Comparison of ENCODE assay signal across 26 mouse cellular contexts in the genomic region with DNA sequence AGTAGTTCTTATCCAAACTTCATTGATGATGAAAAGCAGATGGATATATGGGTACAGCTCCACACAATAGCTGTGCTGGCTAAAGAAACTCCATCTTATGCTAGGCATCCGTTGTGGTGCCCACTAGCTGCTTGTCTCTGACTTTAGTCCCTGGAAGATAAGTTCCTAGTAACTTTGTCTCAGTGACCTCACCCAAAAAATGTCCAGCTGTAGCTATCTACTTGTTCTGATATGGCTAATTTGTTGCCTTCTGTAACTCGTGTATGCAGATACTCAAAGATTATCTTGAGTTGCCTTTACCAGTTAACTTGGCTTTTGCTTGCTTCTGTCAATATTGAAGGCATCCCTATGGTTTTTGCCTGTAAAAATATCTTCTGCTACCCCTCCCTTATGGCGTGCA. TPM values are rescaled to one million over a fixed set of nuclear protein-coding genes. Genes with fewer than 3 reads are reported as not detected.
DNase-seq lines count a peak whose midpoint lies in the region; ATAC-seq and TF ChIP-seq lines count a peak whose summit lies in the region.
"Had no signal": no experiment of that assay in that cellular context is flagged by ENCODE, and none has a peak within 500 bp of the region (broad histone marks: within the 10 kb centered on the region; RNA-seq: fewer than 3 reads in every experiment).

No protein-coding gene starts in this region.

- no peak overlapping the region for H3K4me3 ChIP-seq in heart, embryonic 10.5 days
- H3K4me3 ChIP-seq in heart, adult 2 months: no peak overlapping the region
- no peak overlapping the region for H3K4me3 ChIP-seq in liver, embryonic 14.5 days (ENCODE audit: insufficient read depth in 1 of 2, low read depth in 2 of 2, low read length in 2 of 2)
- H3K4me3 ChIP-seq in layer of hippocampus, adult 2 months: no peak overlapping the region
- H3K4me3 ChIP-seq: embryonic facial prominence, embryonic 13.5 days; forebrain, embryonic 15.5 days; heart, embryonic 13.5 days; hindbrain, embryonic 12.5 days; kidney, embryonic 15.5 days; midbrain, embryonic 12.5 days had no signal

- no peak overlapping the region for H3K27ac ChIP-seq in heart, embryonic 10.5 days
- H3K27ac ChIP-seq in heart, adult 2 months: no peak overlapping the region
- peak overlapping the region; percentile 79 for H3K27ac ChIP-seq in liver, embryonic 14.5 days
- no peak overlapping the region for H3K27ac ChIP-seq in layer of hippocampus, adult 2 months
- H3K27ac ChIP-seq: embryonic facial prominence, embryonic 13.5 days; forebrain, embryonic 15.5 days; heart, embryonic 13.5 days; hindbrain, embryonic 12.5 days; kidney, embryonic 15.5 days; macrophage; midbrain, embryonic 12.5 days had no signal

- H3K27me3 ChIP-seq in heart, embryonic 10.5 days (ENCODE audit: insufficient read depth, poor library complexity, severe bottlenecking): no peaks in the 10 kb centered on the region
- no peaks in the 10 kb centered on the region for H3K27me3 ChIP-seq in heart, adult 2 months (ENCODE audit: control insufficient read depth, insufficient read depth, low read length)
- no peaks in the 10 kb centered on the region for H3K27me3 ChIP-seq in liver, embryonic 14.5 days (ENCODE audit: control insufficient read depth, insufficient read depth, low read length)
- H3K27me3 ChIP-seq: embryonic facial prominence, embryonic 13.5 days; forebrain, embryonic 15.5 days; heart, embryonic 13.5 days; hindbrain, embryonic 12.5 days; kidney, embryonic 15.5 days; midbrain, embryonic 12.5 days had no signal

- H3K79me2 ChIP-seq in heart, adult 2 months (replicated peaks; ENCODE audit: control insufficient read depth, insufficient read depth, low read length): no peaks in the 10 kb centered on the region

- DNase-seq in heart, embryonic 10.5 days (ENCODE audit: low spot score): peak; percentile 27
- DNase-seq in heart, adult 2 months: no peak
- peak in 2 of 3 experiments; percentile 68 to 72 for DNase-seq in liver, embryonic 14.5 days (ENCODE audit: low read depth in 3 of 3, low spot score in 3 of 3)
- no peak for DNase-seq in layer of hippocampus, adult 2 months (ENCODE audit: low spot score in 2 of 2)
- no peak for DNase-seq in cerebellum, adult 9-10 months
- DNase-seq in kidney, postnatal 4 days: no peak
- DNase-seq: cerebellum, adult 11 months; embryo, embryonic 11 days; kidney, adult 11 months; layer of hippocampus, adult 9-11 months; spleen, adult 18-20 months; thymus, adult 18-20 months had no signal

- ATAC-seq in erythroblast, adult 5-6 weeks (replicated peaks; ENCODE audit: low FRiP score, poor library complexity, severe bottlenecking): peak; percentile 77
- peak; percentile 90 for ATAC-seq in liver, embryonic 14.5 days (ENCODE audit: insufficient read depth)
- ATAC-seq: forebrain, embryonic 15.5 days had no signal

- no peak for TF ChIP-seq CTCF in heart, adult 2 months (IDR thresholded peaks at IDR 0.05)
- TF ChIP-seq CTCF in liver, embryonic 14.5 days (IDR thresholded peaks at IDR 0.05; ENCODE audit: low read depth): no peak; the same call in 1 of the 2 replicates
- no peak for TF ChIP-seq CTCF in layer of hippocampus, adult 2 months (conservative IDR thresholded peaks at IDR 0.05)

- 0 out of 2 replicates have a peak, but pooled peaks cover 3% of the 10 kb centered on the region for H3K4me1 ChIP-seq in heart, embryonic 10.5 days
- no peaks in the 10 kb centered on the region for H3K4me1 ChIP-seq in heart, adult 2 months (ENCODE audit: control insufficient read depth, insufficient read depth, low read length)
- H3K4me1 ChIP-seq in liver, embryonic 14.5 days (replicated peaks; ENCODE audit: control insufficient read depth in 2 of 2, insufficient read depth in 2 of 2, low read length in 1 of 2): peaks cover 23 to 30% of the 10 kb centered on the region in 2 experiments
- H3K4me1 ChIP-seq: embryonic facial prominence, embryonic 13.5 days; hindbrain, embryonic 12.5 days; kidney, embryonic 15.5 days had no signal

- no peak for TF ChIP-seq POLR2A in heart, adult 2 months (IDR thresholded peaks at IDR 0.05; ENCODE audit: insufficient read depth, low read depth, low read length)

- peak overlapping the region; percentile 49 for H3K4me2 ChIP-seq in liver, embryonic 14.5 days (ENCODE audit: low read depth)
- H3K4me2 ChIP-seq: embryonic facial prominence, embryonic 13.5 days; forebrain, embryonic 15.5 days; heart, embryonic 13.5 days; hindbrain, embryonic 12.5 days; kidney, embryonic 15.5 days; midbrain, embryonic 12.5 days had no signal

- TF ChIP-seq EP300 in heart, adult 2 months (IDR thresholded peaks at IDR 0.05; ENCODE audit: insufficient read depth, low read depth, low read length): no peak
- TF ChIP-seq EP300 in liver, embryonic 14.5 days (IDR thresholded peaks at IDR 0.05; ENCODE audit: low read depth): peak; percentile 91

- intact Hi-C loops in heart, adult 2 months (cut with DNase I): no loop called here

- no peaks in the 10 kb centered on the region for H3K9me3 ChIP-seq in heart, embryonic 10.5 days
- no peaks in the 10 kb centered on the region for H3K9me3 ChIP-seq in liver, embryonic 14.5 days (ENCODE audit: control insufficient read depth, low read length)
- H3K9me3 ChIP-seq: embryonic facial prominence, embryonic 13.5 days; forebrain, embryonic 15.5 days; hindbrain, embryonic 12.5 days; kidney, embryonic 15.5 days; midbrain, embryonic 12.5 days had no signal

- H3K36me3 ChIP-seq in heart, embryonic 10.5 days: no peaks in the 10 kb centered on the region
- H3K36me3 ChIP-seq in heart, adult 2 months (ENCODE audit: control insufficient read depth, insufficient read depth, low read length): no peaks in the 10 kb centered on the region
- no peaks in the 10 kb centered on the region for H3K36me3 ChIP-seq in liver, embryonic 14.5 days (replicated peaks; ENCODE audit: control insufficient read depth, insufficient read depth, low read depth)
- H3K36me3 ChIP-seq: embryonic facial prominence, embryonic 13.5 days; forebrain, embryonic 15.5 days; heart, embryonic 13.5 days; hindbrain, embryonic 12.5 days; kidney, embryonic 15.5 days; midbrain, embryonic 12.5 days had no signal

- H3K9ac ChIP-seq in heart, adult 2 months (ENCODE audit: low read depth, low read length): no peak overlapping the region
- H3K9ac ChIP-seq in liver, embryonic 14.5 days (replicated peaks): peak overlapping the region; percentile 31; the same call in 1 of the 2 replicates
- H3K9ac ChIP-seq: embryonic facial prominence, embryonic 13.5 days; forebrain, embryonic 15.5 days; heart, embryonic 13.5 days; hindbrain, embryonic 12.5 days; kidney, embryonic 15.5 days; midbrain, embryonic 12.5 days had no signal

- WGBS in heart, embryonic 10.5 days: 56% methylated on average over 3 of the region's 3 CpGs
- WGBS in heart, adult 2 months: 54% methylated on average over 3 of the region's 3 CpGs
- 16% methylated on average over 3 of the region's 3 CpGs for WGBS in liver, embryonic 14.5 days (ENCODE audit: insufficient replicate concordance)

RNA-seq across cellular contexts. Expression of a gene that starts 11.8 kb away (rescaled TPM):
- 4.1 and 5.9 TPM in 2 replicates for polyA plus RNA-seq in heart, embryonic 10.5 days (2016; fragmentation: Nextera tagmentation; extraction: Ambion mirVana)
- total RNA-seq in heart, adult 2 months (2021): 10 to 100 TPM; 78.7 to 82.9 TPM
- polyA plus RNA-seq in heart, adult 2 months (2012; rRNA removed): 20.0 and 51.0 TPM in 2 replicates
- 19.0 and 27.9 TPM in 2 replicates for total RNA-seq in erythroblast, adult 5-6 weeks (2015; ENCODE audit: low replicate concordance)
- total RNA-seq in erythroblast, adult 5-6 weeks (2017; ENCODE audit: low replicate concordance): 30.8 and 42.5 TPM in 2 replicates
- polyA plus RNA-seq in liver, embryonic 14.5 days (2012; rRNA removed): 4.0 and 6.0 TPM in 2 replicates
- polyA plus RNA-seq in liver, embryonic 14.5 days (2014; fragmentation: Nextera tagmentation; extraction: Ambion mirVana): 6.1 and 7.5 TPM in 2 replicates
- total RNA-seq in layer of hippocampus, adult 2 months (2021): 10 to 100 TPM; 12.7 to 20.3 TPM

RNA-seq across cellular contexts. Expression of a gene that starts 15.6 kb away (rescaled TPM):
- 0.27 and 0.34 TPM in 2 replicates for polyA plus RNA-seq in heart, embryonic 10.5 days (2016; fragmentation: Nextera tagmentation; extraction: Ambion mirVana)
- not detected for total RNA-seq in heart, adult 2 months (2021)
- polyA plus RNA-seq in heart, adult 2 months (2012; rRNA removed): not detected in 2 replicates
- not detected in 2 replicates for total RNA-seq in erythroblast, adult 5-6 weeks (2015; ENCODE audit: low replicate concordance)
- 0.28 TPM in 1 of 2 replicates, not detected in the other for total RNA-seq in erythroblast, adult 5-6 weeks (2017; ENCODE audit: low replicate concordance)
- not detected in 2 replicates for polyA plus RNA-seq in liver, embryonic 14.5 days (2012; rRNA removed)
- polyA plus RNA-seq in liver, embryonic 14.5 days (2014; fragmentation: Nextera tagmentation; extraction: Ambion mirVana): 0.09 TPM in 1 of 2 replicates, not detected in the other
- total RNA-seq in layer of hippocampus, adult 2 months (2021): not detected
- total RNA-seq: adrenal gland, postnatal 14 days; granulocyte monocyte progenitor cell, adult 5-6 weeks; heart, postnatal 25 days; left cerebral cortex, adult 18-20 months; left cerebral cortex, postnatal 36 days; neutrophil, adult 5-6 weeks had no signal
- polyA plus RNA-seq: macrophage had no signal

Comparison
In these comparisons a context has a peak if more than half of its experiments do, and no peak if none do; other contexts are left out.
1. DNase-seq: peak in heart, embryonic 10.5 days (single experiment) and liver, embryonic 14.5 days (2 of 3); none in heart, adult 2 months (0 of 2), layer of hippocampus, adult 2 months (0 of 2), cerebellum, adult 9-10 months (single experiment) and kidney, postnatal 4 days (0 of 2).